Mouse (Mus musculus) lung, postnatal 36 days (tissue): ENCODE measurements around the gene Fam178b.

Experiments
- DNase-seq: peaks from one replicate; pipeline ENCODE4 v3.0.0; 2022; ENCODE audit warnings: mixed read lengths

The Fam178b gene

DNA sequence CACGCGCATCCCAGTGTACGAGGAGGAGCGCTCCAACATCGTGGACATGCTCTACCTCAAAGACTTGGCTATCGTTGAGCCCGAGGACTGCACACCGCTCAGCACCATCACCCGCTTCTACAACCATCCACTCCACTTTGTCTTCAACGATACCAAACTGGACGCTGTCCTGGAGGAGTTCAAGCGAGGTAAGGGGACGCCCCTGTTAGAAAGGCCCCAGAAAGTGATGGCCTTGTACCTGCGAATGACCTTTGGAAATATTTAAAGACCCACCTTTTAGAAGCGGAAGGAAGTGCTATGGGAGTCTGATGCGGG is 170.1 kb downstream of the Fam178b start:
- DNase-seq, result no peak
